Mouse (Mus musculus): ENCODE measurements at regions not wholly inside any gene's neighbourhood (a gene's known extent, or its start where the extent isn't known, plus 50 kb on each side); places are given as distances from the start of the nearest gene placed in this dataset.

- no peak for DNase-seq
Observed at GRCm38 (mm10) chr1:136723839-136724443, 99.2 kb downstream of the Zfp281 start.

- no peak for DNase-seq
Observed at GRCm38 (mm10) chr1:136725242-136725641, 100.5 kb downstream of the Zfp281 start.

- DNase-seq: peak; percentile 32
Observed at GRCm38 (mm10) chr1:136726145-136726935, 101.6 kb downstream of the Zfp281 start.

- DNase-seq: no peak
Observed at GRCm38 (mm10) chr1:136727868-136728631, 103.3 kb downstream of the Zfp281 start.

- DNase-seq: no peak
Observed at GRCm38 (mm10) chr1:136728632-136728944, 103.9 kb downstream of the Zfp281 start.

- no peak for DNase-seq
Observed at GRCm38 (mm10) chr1:136730638-136731037, 105.9 kb downstream of the Zfp281 start.

- DNase-seq: no peak
Observed at GRCm38 (mm10) chr1:136738030-136738429, 113.3 kb downstream of the Zfp281 start.

GRCm38 (mm10) chr1:136739486-136739885 lies 114.8 kb downstream of the Zfp281 start:
- DNase-seq: peak; percentile 50

- DNase-seq: no peak
Observed at GRCm38 (mm10) chr1:136741061-136741460, 116.4 kb downstream of the Zfp281 start.

- peak; percentile 23 for DNase-seq
Observed at GRCm38 (mm10) chr1:136749188-136749587, 124.5 kb downstream of the Zfp281 start.

- DNase-seq: no peak
Observed at GRCm38 (mm10) chr1:136751464-136752191, 126.9 kb downstream of the Zfp281 start.

GRCm38 (mm10) chr1:136754286-136754685 lies 129.6 kb downstream of the Zfp281 start:
- no peak for DNase-seq

GRCm38 (mm10) chr1:136758730-136759129 lies 134.0 kb downstream of the Zfp281 start:
- DNase-seq: no peak

- DNase-seq: no peak
Observed at GRCm38 (mm10) chr1:136759164-136759563, 134.5 kb downstream of the Zfp281 start.

GRCm38 (mm10) chr1:136761467-136761866 lies 136.8 kb downstream of the Zfp281 start:
- no peak for DNase-seq

- peak; percentile 12 for DNase-seq
Observed at GRCm38 (mm10) chr1:136768969-136769401, 144.3 kb downstream of the Zfp281 start.

GRCm38 (mm10) chr1:136773743-136774142 lies 149.0 kb downstream of the Zfp281 start:
- no peak for DNase-seq

- DNase-seq: no peak
Observed at GRCm38 (mm10) chr1:136776211-136776610, 151.5 kb downstream of the Zfp281 start.

- DNase-seq: no peak
Observed at GRCm38 (mm10) chr1:136777263-136777980, 152.7 kb downstream of the Zfp281 start.

- peak; percentile 26 for DNase-seq
Observed at GRCm38 (mm10) chr1:136779384-136779783, 154.7 kb downstream of the Zfp281 start.

GRCm38 (mm10) chr1:136781561-136782025 lies 156.9 kb downstream of the Zfp281 start:
- DNase-seq: peak; percentile 29

GRCm38 (mm10) chr1:136782261-136782660 lies 157.6 kb downstream of the Zfp281 start:
- DNase-seq: peak; percentile 21
